Mouse (Mus musculus) gastrocnemius, postnatal 25 days (tissue): ENCODE results near the gene Ercc1. TPM values are rescaled to one million over a fixed set of nuclear protein-coding genes. Genes with fewer than 3 reads are reported as not detected.

Source experiments
- DNase-seq: peaks from one replicate; pipeline ENCODE4 v3.0.0; 2022
- total RNA-seq, 2 experiments: library from RNA; stranded (reverse); gene quantifications; 1 replicate in 1 of 2; 2 replicates in 1 of 2; pipeline ENCODE4 v1.2.3; 2021

Ercc1 gene
- total RNA-seq, 2 experiments from 2014 or later: 21.5 to 25.4 TPM

DNA sequence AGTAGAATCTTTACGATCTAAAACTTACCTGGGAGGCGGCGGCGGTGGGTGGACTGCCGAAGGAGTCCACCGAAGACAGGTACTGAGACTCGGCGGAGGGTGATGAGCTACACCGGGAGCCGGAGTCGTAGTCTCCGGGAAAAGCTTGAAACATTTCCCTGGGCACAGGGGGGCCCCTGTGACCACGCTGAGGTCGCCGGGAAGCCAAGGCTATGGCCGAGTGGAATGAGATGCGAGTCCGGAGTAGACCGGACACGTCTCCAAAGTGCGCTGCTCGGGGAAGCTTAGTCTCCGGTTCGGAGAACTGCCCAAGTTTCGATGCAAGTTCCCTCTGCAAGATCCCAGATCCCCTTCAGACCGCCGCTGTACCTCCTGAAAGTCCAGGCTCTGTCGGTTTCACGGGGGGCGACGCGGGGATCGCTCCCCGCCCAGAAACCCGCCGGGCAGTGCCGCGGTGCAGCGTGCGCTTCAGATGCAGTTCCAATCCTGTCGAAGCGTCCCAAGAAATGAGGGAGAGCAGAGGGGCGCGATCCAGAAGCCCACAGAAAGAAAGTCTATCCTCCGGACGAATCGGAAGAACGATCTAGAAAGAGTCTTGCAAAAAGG lies 35.2 kb upstream of the Ercc1 start:
- no peak for DNase-seq

DNA sequence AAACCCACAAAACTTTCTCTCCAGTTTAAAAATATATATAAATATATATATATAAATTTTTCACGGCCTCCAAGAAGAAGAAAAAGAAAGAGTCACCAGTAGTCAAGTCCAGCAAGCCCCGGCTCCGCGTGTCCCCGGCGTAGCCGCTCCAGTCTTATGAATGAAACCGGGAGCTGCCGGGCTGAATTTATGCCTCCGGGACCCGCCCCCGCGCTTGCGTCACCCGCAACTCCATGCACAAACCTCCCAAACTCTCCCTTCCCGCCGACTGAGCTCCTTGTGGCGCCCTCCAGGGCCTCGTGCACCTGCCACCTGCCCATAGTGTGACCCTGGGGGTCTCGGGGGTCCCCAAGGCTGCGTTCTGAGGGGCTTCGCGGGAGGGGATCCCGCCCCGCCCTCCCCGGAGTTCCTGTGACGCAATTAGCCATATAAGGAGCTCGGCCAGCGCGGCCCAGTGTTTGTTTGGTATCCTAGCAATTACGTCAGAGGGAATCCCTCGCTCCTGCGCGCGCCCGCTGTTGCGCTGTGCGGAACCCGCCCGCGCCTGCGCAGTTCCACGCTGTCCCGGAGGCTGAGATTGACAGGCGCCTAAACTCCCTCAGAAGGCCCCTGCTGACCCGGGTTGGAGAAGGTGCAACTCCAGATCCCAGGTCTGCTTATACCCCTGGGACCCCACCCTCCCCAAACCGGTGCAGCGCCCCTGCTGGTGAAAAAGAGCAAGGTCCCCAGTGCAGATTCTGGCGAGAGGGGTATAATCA lies 34.5 kb upstream of the Ercc1 start, which contains the start of gene Fosb:
Gene Fosb (minus strand): TSS at position 168 of the 758 bp plus-strand sequence.
- DNase-seq: peak; percentile 93

DNA sequence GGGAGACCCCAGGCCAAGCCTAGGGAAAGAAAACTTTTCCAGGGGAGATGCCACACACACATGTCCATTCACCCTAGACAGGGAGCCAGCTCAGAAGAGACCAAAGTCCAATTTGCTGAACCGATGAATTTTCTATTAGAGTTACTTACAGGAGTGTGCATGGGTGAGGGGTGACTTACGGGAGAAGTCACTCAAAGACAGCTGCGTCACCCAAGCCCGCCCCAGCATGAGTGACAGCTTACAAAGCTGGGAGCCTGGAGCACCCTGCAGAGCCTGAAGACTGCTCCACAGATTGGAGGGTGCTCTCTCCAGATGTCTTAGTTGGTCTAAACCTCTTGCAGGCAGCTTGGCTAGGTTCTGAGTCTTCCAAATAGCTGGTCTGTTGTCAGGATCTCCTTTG lies 32.6 kb upstream of the Ercc1 start:
- DNase-seq: no peak

DNA sequence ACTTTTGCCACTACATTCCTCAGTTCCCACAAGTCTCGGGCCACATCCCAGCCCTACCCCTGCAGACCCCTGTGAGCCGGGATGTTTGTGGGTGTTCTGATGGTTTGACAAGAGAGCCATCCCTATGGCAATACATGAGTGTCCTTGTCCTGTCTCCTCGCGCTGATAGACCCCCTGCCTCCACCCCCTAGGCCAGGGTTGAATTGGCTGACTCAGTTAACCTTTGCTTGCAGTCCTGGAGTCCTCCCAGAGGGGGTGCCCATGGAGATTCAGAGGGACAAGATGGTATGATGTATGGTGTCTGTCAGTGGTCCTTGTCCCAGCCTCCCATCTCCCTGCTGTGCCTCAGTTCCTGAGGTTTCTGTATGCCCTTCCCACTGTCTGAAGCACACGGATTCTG lies 30.5 kb upstream of the Ercc1 start:
- no peak for DNase-seq

DNA sequence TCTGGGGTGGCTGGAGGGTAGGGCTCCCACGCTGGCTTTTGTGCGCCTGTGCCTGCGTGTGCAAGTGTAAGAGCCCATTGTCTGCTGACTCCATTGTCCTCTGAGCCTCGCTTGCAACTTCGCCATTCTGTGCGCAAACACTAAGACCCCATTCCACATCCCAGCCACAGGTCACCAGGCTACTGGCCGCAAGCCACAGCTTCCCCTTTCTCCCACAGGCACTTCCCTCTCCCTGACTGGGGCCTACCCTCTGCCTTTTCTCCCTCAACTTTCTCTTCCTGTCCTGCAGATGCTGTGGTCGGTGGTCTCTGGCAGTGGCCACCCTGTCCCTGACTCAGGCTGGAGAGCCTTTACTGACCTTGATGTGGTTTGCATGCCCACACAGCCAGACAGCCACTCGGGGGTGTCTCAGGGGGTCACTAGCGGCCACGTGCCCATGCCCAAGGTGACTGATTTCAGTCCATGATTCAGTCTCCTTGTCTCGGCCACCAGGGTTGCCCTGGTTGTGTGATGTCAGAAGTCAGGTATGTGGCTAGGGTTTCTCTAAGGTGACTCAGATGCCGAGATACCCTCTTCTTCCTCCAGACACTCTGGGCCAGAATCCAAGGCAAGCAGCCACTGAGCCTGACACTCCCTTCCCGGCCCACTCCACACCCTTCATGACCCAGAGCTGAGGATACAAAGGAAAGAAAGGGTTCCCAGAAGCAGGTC lies 28.0 kb upstream of the Ercc1 start:
- peak; percentile 35 for DNase-seq

DNA sequence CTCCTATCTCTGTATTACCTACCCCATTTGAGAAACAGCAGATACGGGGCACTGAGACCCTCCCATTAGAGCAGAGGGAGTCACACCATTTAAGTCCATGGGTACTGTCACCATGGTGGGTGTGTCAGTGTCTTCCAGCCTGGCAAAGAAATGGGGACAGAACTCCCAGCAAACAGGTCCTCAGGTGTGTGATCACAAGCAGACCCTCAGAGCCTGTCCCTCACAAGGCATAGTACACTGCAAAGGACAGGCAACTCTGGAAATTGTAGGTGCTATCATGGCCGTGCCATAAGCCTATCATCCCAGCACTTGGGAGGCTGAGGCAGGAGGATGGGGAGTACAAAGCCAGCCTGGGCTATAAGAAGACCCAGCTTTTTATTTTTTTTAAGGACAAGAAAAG lies 26.4 kb upstream of the Ercc1 start:
- DNase-seq: no peak

DNA sequence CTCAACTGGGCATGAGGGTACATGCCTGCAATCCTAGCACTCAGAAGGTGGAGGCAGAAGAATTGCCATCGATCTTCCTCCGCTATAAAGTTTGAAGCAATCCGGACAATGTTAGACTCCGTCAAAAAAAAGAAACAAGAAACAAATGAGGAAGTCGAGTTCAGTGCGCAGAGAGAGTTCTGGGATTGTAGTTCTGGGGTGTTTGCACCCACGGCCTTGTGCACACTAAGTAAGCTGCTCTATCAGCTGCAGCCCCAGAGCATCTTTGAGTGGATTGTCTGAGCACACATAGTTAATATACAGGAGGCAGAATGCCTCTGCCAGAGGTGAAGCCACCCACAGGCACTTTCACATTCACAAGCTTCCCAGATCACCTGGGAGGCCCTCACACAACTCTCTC lies 25.9 kb upstream of the Ercc1 start:
- DNase-seq: no peak

DNA sequence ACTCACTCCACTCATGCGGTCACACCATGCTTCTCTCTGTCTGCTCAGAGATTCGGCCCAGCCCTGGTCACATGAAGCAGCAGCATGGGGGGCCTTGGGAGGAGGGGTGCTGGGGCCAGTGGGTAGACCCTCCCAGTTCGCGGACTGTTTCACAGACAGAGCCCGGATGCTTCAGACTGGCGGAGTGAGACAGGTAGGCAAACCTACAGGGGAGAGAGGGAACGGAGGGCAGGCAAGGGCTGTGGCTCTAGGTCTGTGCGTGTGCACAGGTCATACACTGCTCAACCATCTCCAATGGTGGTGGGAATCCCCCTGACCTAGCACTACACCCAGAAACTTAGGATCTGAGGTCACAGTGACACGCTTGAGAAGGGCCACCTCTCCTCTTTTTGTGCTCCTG lies 25.1 kb upstream of the Ercc1 start:
- DNase-seq: no peak

DNA sequence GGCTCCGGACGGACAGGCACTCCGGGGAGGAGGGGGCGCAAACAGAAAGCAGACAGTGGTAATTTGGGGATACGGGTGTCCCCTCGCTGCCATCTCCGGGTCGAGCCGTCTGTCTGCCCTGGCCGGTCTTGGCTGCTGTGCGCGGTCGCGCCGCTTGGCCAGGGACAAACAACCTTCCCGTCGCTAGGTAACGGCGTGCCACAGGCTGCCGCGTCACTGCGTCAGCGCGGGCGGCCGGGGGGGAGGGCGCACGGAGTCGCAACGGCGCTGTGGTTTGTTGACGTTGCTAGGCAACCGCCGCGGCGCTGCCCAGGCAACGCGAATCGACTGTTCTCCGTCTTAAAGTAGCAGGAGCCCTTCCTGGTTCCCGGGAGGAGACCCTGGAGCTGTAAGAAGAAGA lies 24.7 kb upstream of the Ercc1 start:
- peak; percentile 96 for DNase-seq

DNA sequence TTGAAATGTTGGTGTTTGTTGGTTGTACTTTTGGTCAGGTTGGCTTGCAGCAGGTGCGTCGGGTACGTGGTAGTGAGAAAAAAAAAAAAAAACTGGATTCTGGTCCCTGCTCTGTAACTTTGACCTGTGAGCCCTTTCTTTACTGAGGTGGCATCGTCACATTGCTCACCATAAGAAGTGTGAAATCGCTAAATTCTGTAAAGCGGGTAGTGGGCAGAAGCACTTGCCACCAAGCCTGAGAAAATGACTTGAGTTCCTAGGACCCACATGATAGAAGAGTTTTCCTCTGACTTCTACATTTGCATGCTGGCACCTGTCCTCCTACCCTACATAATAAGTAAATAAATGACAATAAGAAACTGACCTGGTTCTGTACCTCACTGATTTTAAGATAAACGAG lies 23.9 kb upstream of the Ercc1 start:
- no peak for DNase-seq

DNA sequence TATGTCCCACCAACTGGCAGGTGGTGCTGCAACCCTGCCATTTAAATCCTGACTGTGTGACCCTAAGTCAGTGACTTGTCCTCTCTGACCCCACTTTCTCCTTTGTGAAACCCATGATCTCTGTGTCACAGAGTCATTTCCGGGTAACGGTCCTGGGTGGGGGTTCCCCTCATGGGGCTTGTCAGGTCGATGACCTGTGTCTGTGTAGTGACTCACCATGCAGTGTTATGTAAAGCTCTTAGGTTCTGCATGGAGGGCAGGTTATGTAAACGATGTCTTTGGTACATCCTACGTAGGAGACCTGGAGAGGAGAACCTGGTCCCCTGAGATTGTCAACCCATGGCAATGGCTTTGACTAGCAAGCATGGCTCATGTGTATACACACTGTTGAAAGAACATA lies 23.1 kb upstream of the Ercc1 start:
- no peak for DNase-seq

DNA sequence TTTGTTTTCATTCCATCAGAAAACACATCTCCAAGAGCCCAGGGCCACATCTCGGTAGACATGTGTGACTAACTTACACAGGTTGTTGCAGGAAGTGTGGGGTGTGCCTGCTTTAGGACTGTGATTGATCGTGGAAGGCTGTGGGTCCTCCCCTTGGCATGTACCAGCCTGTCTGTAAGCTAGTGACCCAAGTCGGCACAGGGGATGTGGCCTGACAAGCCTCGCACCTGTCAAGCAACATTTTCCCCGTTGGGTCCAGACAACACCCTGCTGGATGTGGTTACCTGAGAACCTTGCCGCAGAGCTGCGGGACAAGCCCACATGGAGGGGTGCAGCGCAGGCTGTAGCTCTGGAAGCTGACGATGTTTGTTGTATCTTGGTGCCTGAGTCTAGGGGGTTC lies 22.1 kb upstream of the Ercc1 start:
- DNase-seq: no peak

DNA sequence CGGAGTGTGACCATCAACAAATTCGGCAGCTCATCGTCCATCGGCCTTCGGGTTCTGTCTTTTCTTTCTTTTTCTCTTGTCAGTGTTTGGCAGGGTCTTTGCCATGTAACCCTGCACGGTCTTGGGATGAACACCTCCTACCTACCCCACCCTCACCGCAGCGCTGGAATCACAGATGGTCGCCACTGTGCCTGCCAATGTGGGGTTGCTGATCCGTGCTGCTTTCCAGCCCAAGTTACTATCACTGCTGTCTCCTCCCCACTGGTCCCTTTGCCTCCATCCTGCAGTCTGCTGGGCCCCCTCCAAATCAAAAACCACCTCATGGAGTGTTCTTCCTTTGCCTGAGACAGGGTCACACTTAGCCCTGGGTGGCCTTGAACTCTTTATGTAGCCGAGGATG lies 20.4 kb upstream of the Ercc1 start:
- no peak for DNase-seq

DNA sequence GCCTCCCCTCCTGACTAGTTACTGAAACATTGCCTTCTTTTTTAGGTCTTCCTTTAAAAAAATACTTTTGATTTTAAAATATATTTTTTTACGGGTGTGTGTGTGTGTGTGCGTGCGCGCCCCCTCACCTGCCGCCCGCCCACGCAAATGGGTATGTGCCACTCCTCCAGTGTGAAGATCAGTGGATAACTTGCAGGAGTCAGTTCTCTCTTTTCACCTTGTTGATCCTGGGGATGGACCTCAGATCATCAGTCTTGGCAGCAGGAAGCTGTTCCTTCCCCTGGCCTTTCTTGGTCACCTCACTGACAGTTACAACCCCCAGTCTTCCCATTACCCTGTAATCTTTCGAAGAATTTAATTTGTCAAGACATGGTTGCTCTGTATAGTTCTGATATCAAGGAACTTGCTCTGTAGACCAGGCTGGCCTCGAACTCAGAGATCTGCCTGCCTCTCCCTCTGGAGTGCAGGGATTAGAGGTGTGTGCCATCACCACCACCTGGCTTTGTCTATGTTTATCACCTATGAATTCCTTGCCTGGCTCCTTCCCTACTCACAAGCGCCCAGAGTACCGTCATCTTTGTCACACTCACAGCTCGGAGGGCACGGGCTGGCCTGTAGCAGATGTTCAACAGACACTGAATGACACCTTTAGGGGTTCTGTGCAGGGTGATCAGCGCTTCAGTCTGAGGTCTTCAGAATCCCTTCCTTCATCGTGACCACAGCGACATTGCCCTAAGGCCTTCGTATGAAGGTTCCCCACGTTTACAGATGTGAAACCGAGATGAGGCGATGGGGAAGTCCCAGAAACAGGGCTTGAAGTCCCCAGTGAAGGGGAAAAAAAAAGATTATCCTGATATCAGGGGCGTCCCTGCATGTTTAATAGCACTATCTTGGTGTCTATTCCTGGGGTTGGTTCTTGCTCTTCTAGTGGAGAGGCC lies 19.0 kb upstream of the Ercc1 start:
- no peak for DNase-seq

DNA sequence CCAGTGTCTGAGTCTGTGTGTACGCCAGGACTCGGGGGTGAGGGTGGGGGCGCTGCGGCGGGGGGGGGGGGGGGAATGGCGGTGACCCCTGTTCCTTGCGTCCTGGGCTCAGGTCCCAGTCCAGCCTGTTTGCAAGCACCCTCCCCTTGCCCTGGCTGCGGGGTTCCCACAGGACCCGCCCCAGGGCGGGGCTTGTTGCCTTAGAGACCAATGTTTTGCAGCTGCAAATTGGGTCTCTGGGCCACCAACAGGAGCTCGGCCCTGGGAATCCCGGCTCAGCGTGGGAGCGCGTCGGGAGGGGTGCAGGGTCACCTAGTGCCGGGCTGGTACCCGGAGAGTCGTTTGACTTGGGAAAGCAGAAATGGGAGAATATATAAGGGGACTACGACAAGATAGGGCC lies 18.2 kb upstream of the Ercc1 start:
- peak; percentile 87 for DNase-seq

DNA sequence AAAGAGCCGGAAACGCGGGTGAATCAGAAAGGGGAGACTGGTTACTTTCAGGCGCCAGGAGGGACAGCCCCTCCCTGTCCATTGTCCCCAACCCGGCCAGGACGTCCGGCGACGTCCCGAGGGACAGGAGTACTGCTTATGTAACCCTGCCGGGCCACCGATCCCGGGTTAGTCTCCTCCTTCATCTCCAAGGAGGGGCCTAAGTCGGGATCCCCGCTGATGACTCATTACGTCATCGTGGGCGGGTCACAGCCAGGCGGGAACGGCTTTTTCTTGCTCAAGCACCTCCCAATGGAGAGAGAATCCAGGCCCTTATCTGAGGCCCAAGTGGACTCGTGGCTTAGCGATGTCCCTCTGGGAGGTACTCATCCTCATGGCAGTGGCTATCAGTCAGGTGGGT lies 17.4 kb upstream of the Ercc1 start:
- peak; percentile 90 for DNase-seq

DNA sequence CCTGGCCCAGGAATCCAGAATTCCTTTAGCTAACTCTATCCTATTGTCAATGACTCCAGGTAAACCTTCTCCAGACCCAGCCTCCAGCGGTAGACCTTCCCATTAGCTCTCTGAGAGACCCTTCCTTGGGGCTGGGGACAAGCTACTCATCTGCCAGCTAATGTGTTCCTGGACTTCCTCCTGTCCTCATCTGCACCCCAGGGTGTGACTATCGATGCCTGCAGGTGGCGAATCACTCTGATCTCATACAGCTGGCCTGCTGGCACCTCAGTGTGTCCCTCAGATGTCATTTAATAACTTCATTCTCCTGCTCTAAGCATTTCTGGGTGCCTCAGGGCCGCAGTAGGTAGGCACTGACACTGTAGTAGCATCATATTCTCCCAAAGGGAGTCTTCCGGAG lies 16.8 kb upstream of the Ercc1 start:
- no peak for DNase-seq

DNA sequence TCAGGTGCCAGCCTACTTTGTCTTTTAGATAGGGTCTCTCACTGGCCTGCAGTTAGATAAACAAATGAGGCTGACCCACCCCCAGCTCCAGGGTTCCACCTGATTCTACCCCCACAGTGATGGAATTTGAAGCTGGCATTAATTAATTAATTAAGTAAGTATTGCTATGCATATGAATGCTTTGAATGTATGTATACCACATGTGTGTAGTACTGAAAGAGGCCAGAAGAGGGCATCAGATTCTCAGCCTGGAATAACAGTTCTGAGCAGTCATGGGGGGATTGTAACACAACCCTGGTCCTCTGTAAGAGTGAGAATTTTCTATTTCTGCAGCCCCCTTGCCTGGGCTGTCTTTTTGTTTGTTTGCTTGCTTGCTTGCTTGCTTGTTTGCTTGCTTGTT lies 16.2 kb upstream of the Ercc1 start:
- no peak for DNase-seq

DNA sequence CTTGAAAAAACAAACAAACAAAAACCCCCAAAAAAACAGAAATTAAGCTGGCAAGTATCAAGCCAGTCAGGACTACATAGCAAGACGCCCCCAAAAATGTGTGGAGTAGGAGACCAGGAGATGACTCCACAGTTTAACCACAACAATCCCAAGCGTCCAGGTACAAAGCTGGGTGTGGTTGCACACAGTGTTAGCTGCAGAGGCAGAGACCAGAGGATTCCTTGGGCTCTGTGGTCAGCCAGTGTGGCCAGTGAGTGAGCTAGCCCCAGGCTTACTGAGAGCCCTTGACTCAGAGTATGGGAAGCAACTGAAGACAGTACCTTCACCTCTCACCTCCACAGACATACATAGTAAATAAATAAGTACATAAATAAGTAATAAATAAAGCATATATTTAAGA lies 12.7 kb upstream of the Ercc1 start:
- no peak for DNase-seq

DNA sequence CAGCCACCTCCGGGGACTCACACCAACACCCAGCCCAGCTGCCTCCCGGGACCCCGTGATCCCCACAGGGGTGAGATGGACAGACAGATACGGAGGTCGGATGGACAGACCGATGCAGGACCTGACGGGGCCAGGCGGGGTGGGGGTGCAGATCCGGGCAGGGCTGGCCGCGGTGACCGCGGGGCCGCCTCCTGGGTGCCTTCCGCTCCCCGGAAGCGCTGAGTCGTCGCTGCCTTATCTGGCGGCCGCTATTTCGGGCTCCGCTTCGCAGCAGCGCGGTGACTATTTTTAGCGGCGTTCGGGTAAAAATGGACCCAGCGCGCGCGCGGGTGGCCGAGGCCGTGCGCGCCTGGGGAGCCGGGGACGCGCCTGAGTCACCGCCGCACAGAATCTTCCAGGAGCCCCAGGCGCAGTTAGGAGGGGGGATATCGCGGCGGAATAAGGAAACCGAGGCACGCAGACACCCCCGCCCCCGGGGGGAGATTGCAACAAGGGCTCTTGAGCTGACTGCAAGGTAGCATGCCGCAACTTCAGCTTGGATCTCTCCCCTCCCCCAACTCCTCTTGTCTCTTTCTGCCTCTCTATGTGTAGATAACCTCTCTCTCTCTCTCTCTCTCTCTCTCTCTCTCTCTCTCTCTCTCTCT lies 11.7 kb upstream of the Ercc1 start:
- DNase-seq: peak; percentile 83

DNA sequence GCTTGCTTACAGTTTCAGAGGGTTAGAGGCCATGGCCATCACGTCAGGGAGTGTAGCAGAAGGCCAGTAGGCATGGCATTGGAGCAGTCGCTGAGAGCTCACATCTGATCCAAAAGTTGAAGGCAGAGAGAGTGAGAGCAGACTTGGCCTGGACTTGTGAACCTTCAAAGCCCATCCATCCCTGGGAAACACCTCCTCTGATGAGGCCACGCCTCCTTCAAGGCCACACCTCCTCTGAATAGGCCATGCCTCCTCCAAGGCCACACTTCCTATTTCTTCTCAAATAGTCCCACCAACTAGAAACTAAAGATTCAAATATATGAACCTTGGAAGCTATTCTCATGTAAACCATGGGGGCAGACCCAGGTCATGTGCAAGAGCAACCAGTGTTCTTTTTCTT lies 9.0 kb upstream of the Ercc1 start:
- DNase-seq: no peak

DNA sequence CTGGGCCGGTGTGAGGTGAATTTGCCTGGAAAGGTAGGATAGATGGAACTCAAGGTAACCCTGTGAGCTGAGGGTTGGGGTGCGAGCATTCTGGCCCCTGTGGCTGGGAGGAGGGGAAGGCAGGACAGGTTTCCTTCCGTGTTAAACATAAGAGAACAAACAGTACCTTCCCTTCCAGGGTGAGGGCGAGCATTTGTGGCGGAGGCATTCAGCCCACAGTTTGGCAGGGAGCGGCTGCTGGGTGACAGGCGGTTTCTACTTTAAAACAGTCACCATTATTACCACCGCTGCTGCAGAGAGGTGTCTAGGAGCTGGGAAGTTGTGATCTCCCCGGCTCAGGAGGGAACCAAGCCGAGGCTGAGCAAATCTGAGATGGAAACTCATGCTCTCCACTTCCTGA lies 7.5 kb upstream of the Ercc1 start:
- no peak for DNase-seq
